Mouse (Mus musculus): ENCODE measurements around the gene Zfp335. TPM values are rescaled to one million over a fixed set of nuclear protein-coding genes. Genes with fewer than 3 reads are reported as not detected.

Zfp335 gene
- total and polyA plus RNA-seq, 2 experiments, result 2.4 to 18.9 TPM

DNA sequence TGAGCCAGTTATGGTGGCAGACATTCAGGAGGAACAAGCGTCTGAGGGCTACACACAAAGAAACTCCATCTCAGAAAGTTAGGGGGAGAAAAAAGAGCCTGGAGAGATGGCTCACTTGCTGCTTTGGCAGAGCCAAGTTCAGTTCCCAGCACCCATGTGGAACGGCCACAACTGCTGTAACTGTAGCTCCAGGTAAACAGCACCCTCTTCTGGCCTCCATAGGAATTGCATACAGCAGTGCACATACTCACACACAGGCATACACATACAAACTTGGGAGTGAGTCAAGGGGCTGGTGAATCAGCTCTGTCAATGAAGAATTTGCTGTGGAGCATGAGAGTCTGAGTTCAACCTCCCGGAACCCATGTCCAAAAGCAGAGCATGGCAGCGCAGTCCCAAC, 5.5 kb downstream of the Zfp335 start:
- over 99% methylated on average over 4 of the region's 4 CpGs for WGBS

DNA sequence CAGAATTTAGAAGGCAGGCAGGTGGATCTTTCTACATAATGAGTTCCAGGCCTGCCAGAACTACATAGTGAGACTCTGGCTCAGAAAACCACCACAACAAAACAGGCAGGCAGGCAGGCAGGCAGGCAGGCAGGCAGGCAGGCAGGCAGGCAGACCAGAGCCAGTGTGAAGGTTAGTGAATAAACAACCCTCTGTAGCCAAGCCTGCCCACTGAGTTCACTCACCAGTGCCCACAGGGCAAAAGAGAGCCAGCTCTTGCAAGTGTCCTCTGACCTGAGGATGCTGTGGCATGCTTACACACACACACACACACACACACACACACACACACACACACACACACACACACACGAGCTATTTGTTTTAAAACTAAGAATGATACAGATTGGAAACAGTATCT, 8.1 kb downstream of the Zfp335 start:
- TF ChIP-seq POLR2A (IDR thresholded peaks at IDR 0.05; ENCODE audit: extremely low read depth, insufficient read depth, low read length) (no peak), CTCF (IDR thresholded peaks at IDR 0.05; ENCODE audit: low read depth, low read length) (no peak)
- Histone ChIP-seq H3K36me3 (ENCODE audit: control insufficient read depth, insufficient read depth, low read length) (peaks cover 44% of the 10 kb centered on the region), H3K27ac (replicated peaks; ENCODE audit: insufficient read depth, low read depth, low read length) (no peak overlapping the region), H3K9ac (ENCODE audit: low read depth, low read length) (no peak overlapping the region), H3K27me3 (ENCODE audit: control insufficient read depth, insufficient read depth, low read length) (no peaks in the 10 kb centered on the region), H3K4me3 (ENCODE audit: insufficient read depth, low read depth, low read length) (no peak overlapping the region), H3K4me1 (ENCODE audit: control insufficient read depth, insufficient read depth, low read length) (no peaks in the 10 kb centered on the region), H3K79me2 (ENCODE audit: control insufficient read depth, insufficient read depth, low read length) (no peaks in the 10 kb centered on the region)
- WGBS, result 20% methylated on average over 1 of the region's 1 CpGs
- peak; percentile 65 for DNase-seq (ENCODE audit: extremely low read depth, low read depth, low spot score)

More for the DNA sequence above, 5.5 kb downstream of the Zfp335 start:
- TF ChIP-seq POLR2A (IDR thresholded peaks at IDR 0.05; ENCODE audit: extremely low read depth, insufficient read depth, low read length), result no peak
- 0 out of 2 replicates have a peak, but pooled peaks have one; percentile 21 for TF ChIP-seq CTCF (IDR thresholded peaks at IDR 0.05; ENCODE audit: low read depth, low read length)
- Histone ChIP-seq H3K9ac (ENCODE audit: low read depth, low read length) (no peak overlapping the region), H3K4me3 (ENCODE audit: insufficient read depth, low read depth, low read length) (no peak overlapping the region), H3K27me3 (ENCODE audit: control insufficient read depth, insufficient read depth, low read length) (no peaks in the 10 kb centered on the region), H3K79me2 (ENCODE audit: control insufficient read depth, insufficient read depth, low read length) (peaks cover 5% of the 10 kb centered on the region; the same call in 1 of the 2 replicates), H3K36me3 (ENCODE audit: control insufficient read depth, insufficient read depth, low read length) (peaks cover 35% of the 10 kb centered on the region), H3K4me1 (ENCODE audit: control insufficient read depth, insufficient read depth, low read length) (peaks cover 5% of the 10 kb centered on the region), H3K27ac (replicated peaks; ENCODE audit: insufficient read depth, low read depth, low read length) (no peak overlapping the region)
- DNase-seq (ENCODE audit: extremely low read depth, low read depth, low spot score), result no peak

- no peaks in the 10 kb centered on the region for H3K27me3 ChIP-seq (ENCODE audit: control insufficient read depth, insufficient read depth, low read length)
- DNase-seq (ENCODE audit: extremely low read depth, low read depth, low spot score), result no peak
- no peak overlapping the region for H3K4me3 ChIP-seq (ENCODE audit: insufficient read depth, low read depth, low read length)
- H3K4me1 ChIP-seq (ENCODE audit: control insufficient read depth, insufficient read depth, low read length), result no peaks in the 10 kb centered on the region
- H3K36me3 ChIP-seq (ENCODE audit: control insufficient read depth, insufficient read depth, low read length), result peaks cover 40% of the 10 kb centered on the region
- no peak overlapping the region for H3K27ac ChIP-seq (replicated peaks; ENCODE audit: insufficient read depth, low read depth, low read length)
- H3K9ac ChIP-seq (ENCODE audit: low read depth, low read length), result no peak overlapping the region
- no peaks in the 10 kb centered on the region for H3K79me2 ChIP-seq (ENCODE audit: control insufficient read depth, insufficient read depth, low read length)
- TF ChIP-seq CTCF (IDR thresholded peaks at IDR 0.05; ENCODE audit: low read depth, low read length), result no peak
- TF ChIP-seq POLR2A (IDR thresholded peaks at IDR 0.05; ENCODE audit: extremely low read depth, insufficient read depth, low read length), result no peak
- WGBS, result 94% methylated on average over 13 of the region's 13 CpGs
Observed at GRCm38 (mm10) chr2:164901380-164901779, 10.2 kb downstream of the Zfp335 start.

- H3K79me2 ChIP-seq (ENCODE audit: control insufficient read depth, insufficient read depth, low read length), result no peaks in the 10 kb centered on the region
- WGBS, result 95% methylated on average over 16 of the region's 16 CpGs
- TF ChIP-seq POLR2A (IDR thresholded peaks at IDR 0.05; ENCODE audit: extremely low read depth, insufficient read depth, low read length), result no peak
- no peak for TF ChIP-seq CTCF (IDR thresholded peaks at IDR 0.05; ENCODE audit: low read depth, low read length)
- H3K4me3 ChIP-seq (ENCODE audit: insufficient read depth, low read depth, low read length), result no peak overlapping the region
- H3K36me3 ChIP-seq (ENCODE audit: control insufficient read depth, insufficient read depth, low read length), result peaks cover 33% of the 10 kb centered on the region
- H3K27me3 ChIP-seq (ENCODE audit: control insufficient read depth, insufficient read depth, low read length), result no peaks in the 10 kb centered on the region
- H3K9ac ChIP-seq (ENCODE audit: low read depth, low read length), result no peak overlapping the region
- no peaks in the 10 kb centered on the region for H3K4me1 ChIP-seq (ENCODE audit: control insufficient read depth, insufficient read depth, low read length)
- H3K27ac ChIP-seq (replicated peaks; ENCODE audit: insufficient read depth, low read depth, low read length), result no peak overlapping the region
- no peak for DNase-seq (ENCODE audit: extremely low read depth, low read depth, low spot score)
Observed at GRCm38 (mm10) chr2:164899723-164900459, 11.7 kb downstream of the Zfp335 start.

GRCm38 (mm10) chr2:164899034-164899433, 12.5 kb downstream of the Zfp335 start:
- TF ChIP-seq POLR2A (IDR thresholded peaks at IDR 0.05; ENCODE audit: extremely low read depth, insufficient read depth, low read length) (no peak), CTCF (IDR thresholded peaks at IDR 0.05; ENCODE audit: low read depth, low read length) (no peak)
- WGBS, result 93% methylated on average over 15 of the region's 15 CpGs
- H3K27ac ChIP-seq (replicated peaks; ENCODE audit: insufficient read depth, low read depth, low read length), result no peak overlapping the region
- H3K4me3 ChIP-seq (ENCODE audit: insufficient read depth, low read depth, low read length), result no peak overlapping the region
- no peak for DNase-seq (ENCODE audit: extremely low read depth, low read depth, low spot score)
- no peaks in the 10 kb centered on the region for H3K27me3 ChIP-seq (ENCODE audit: control insufficient read depth, insufficient read depth, low read length)
- H3K9ac ChIP-seq (ENCODE audit: low read depth, low read length), result no peak overlapping the region
- no peaks in the 10 kb centered on the region for H3K4me1 ChIP-seq (ENCODE audit: control insufficient read depth, insufficient read depth, low read length)
- H3K79me2 ChIP-seq (ENCODE audit: control insufficient read depth, insufficient read depth, low read length), result no peaks in the 10 kb centered on the region
- peaks cover 30% of the 10 kb centered on the region for H3K36me3 ChIP-seq (ENCODE audit: control insufficient read depth, insufficient read depth, low read length)

- H3K27ac ChIP-seq (replicated peaks; ENCODE audit: insufficient read depth, low read depth, low read length), result no peak overlapping the region
- no peaks in the 10 kb centered on the region for H3K79me2 ChIP-seq (ENCODE audit: control insufficient read depth, insufficient read depth, low read length)
- H3K27me3 ChIP-seq (ENCODE audit: control insufficient read depth, insufficient read depth, low read length), result no peaks in the 10 kb centered on the region
- peaks cover 36% of the 10 kb centered on the region for H3K36me3 ChIP-seq (ENCODE audit: control insufficient read depth, insufficient read depth, low read length)
- TF ChIP-seq POLR2A (IDR thresholded peaks at IDR 0.05; ENCODE audit: extremely low read depth, insufficient read depth, low read length) (no peak), CTCF (IDR thresholded peaks at IDR 0.05; ENCODE audit: low read depth, low read length) (no peak)
- no peak for DNase-seq (ENCODE audit: extremely low read depth, low read depth, low spot score)
- WGBS, result 93% methylated on average over 7 of the region's 7 CpGs
- H3K9ac ChIP-seq (ENCODE audit: low read depth, low read length), result no peak overlapping the region
- no peak overlapping the region for H3K4me3 ChIP-seq (ENCODE audit: insufficient read depth, low read depth, low read length)
- H3K4me1 ChIP-seq (ENCODE audit: control insufficient read depth, insufficient read depth, low read length), result no peaks in the 10 kb centered on the region
Observed at GRCm38 (mm10) chr2:164898008-164898407, 13.5 kb downstream of the Zfp335 start.

Measured in liver, adult 2 months (tissue).